In the genomic region with DNA sequence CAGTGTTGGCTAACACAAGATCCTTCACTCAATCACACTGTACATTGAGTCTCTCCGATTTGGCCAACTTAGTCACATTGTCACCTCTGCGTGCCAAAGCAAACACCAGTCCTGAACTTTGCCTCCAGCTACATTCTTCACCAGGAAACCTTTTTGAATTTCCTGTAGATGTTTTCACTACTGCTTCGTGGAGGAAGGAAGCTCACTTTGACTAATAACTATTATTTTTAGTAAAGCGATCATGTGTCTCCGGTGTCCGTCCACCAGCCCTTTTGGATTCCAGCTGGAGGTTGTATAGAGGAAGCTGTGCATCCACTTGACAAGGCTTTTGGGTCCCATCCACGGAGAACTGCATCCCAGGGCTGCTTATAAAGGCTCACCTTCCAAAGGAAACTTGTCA, we compare ENCODE assay signal across 12 mouse cellular contexts.
A peak's percentile ranks its signal among the peaks of the same experiment; 100 is the strongest.
DNase-seq lines count a peak whose midpoint lies in the region; ATAC-seq lines count a peak whose summit lies in the region.
"Had no signal": no experiment of that assay in that cellular context is flagged by ENCODE, and none has a peak within 500 bp of the region (broad histone marks: within the 10 kb centered on the region; RNA-seq: fewer than 3 reads in every experiment).

No protein-coding gene starts in this region.

- peak; percentile 62; the same call in 1 of the 2 replicates for ATAC-seq in heart, embryonic 15.5 days (replicated peaks; ENCODE audit: insufficient number of reproducible peaks, insufficient read depth, low FRiP score, low read depth)
- ATAC-seq in kidney, embryonic 16.5 days (ENCODE audit: low FRiP score, low TSS enrichment): peak; percentile 85
- no peak for ATAC-seq in activated CD4-positive, CD25-positive, alpha-beta regulatory T cell, adult 4 months
- ATAC-seq: inflammation-experienced regulatory T-cells, adult 6 months had no signal

- no peak overlapping the region for H3K4me3 ChIP-seq in heart, embryonic 15.5 days
- no peak overlapping the region for H3K4me3 ChIP-seq in kidney, embryonic 16.5 days (ENCODE audit: low read length)
- H3K4me3 ChIP-seq: liver, embryonic 13.5 days had no signal

- peaks cover 9% of the 10 kb centered on the region for H3K4me1 ChIP-seq in heart, embryonic 15.5 days (replicated peaks)
- peaks cover 6% of the 10 kb centered on the region for H3K4me1 ChIP-seq in kidney, embryonic 16.5 days (ENCODE audit: insufficient read depth, low read length)
- H3K4me1 ChIP-seq: liver, embryonic 13.5 days had no signal

- WGBS in heart, embryonic 15.5 days: 40% methylated on average over 7 of the region's 7 CpGs
- WGBS in kidney, embryonic 16.5 days: 12% methylated on average over 7 of the region's 7 CpGs

- no peaks in the 10 kb centered on the region for H3K9me3 ChIP-seq in heart, embryonic 15.5 days (replicated peaks)
- H3K9me3 ChIP-seq in kidney, embryonic 16.5 days (ENCODE audit: low read length): no peaks in the 10 kb centered on the region
- H3K9me3 ChIP-seq: liver, embryonic 13.5 days had no signal

- H3K36me3 ChIP-seq in heart, embryonic 15.5 days: no peaks in the 10 kb centered on the region
- H3K36me3 ChIP-seq in kidney, embryonic 16.5 days (ENCODE audit: insufficient read depth, low read length): no peaks in the 10 kb centered on the region
- H3K36me3 ChIP-seq: liver, embryonic 13.5 days had no signal

- 0 out of 2 replicates have a peak overlapping the region, but pooled peaks have one; percentile 40 for H3K27ac ChIP-seq in heart, embryonic 15.5 days
- H3K27ac ChIP-seq in kidney, embryonic 16.5 days (ENCODE audit: low read length): no peak overlapping the region
- H3K27ac ChIP-seq: liver, embryonic 13.5 days had no signal

- no peak overlapping the region for H3K9ac ChIP-seq in heart, embryonic 15.5 days
- H3K9ac ChIP-seq in kidney, embryonic 16.5 days (replicated peaks; ENCODE audit: low read length): no peak overlapping the region
- H3K9ac ChIP-seq: liver, embryonic 13.5 days had no signal

- no peaks in the 10 kb centered on the region for H3K27me3 ChIP-seq in heart, embryonic 15.5 days
- H3K27me3 ChIP-seq in kidney, embryonic 16.5 days (ENCODE audit: insufficient read depth, low read length): no peaks in the 10 kb centered on the region
- H3K27me3 ChIP-seq: liver, embryonic 13.5 days had no signal

- DNase-seq in adrenal gland, adult 8-10 months: peak; percentile 17
- no peak for DNase-seq in adrenal gland, postnatal 25 days
- peak; percentile 49 for DNase-seq in lung, postnatal 36 days
- DNase-seq in T-cell, adult 2 months (ENCODE audit: low spot score): no peak
- no peak for DNase-seq in gastrocnemius, postnatal 36 days
- DNase-seq: cerebellum, adult 11 months; liver, embryonic 13.5 days; right cerebral cortex, postnatal 4 days had no signal

- H3K4me2 ChIP-seq in heart, embryonic 15.5 days: no peak overlapping the region
- no peak overlapping the region for H3K4me2 ChIP-seq in kidney, embryonic 16.5 days (replicated peaks; ENCODE audit: low read depth, low read length)
- H3K4me2 ChIP-seq: liver, embryonic 13.5 days had no signal

- intact Hi-C loops in gastrocnemius, postnatal 36 days (cut with DNase I): no loop called here

Comparison
In these comparisons a context has a peak if more than half of its experiments do, and no peak if none do; other contexts are left out.
1. DNase-seq: peak in adrenal gland, adult 8-10 months (single experiment) and lung, postnatal 36 days (single experiment); none in adrenal gland, postnatal 25 days (single experiment), T-cell, adult 2 months (single experiment) and gastrocnemius, postnatal 36 days (0 of 2).